Mouse (Mus musculus) right cerebral cortex, postnatal 4 days (tissue): Measurements from ENCODE around the gene Asap3.
A peak's percentile ranks its signal among the peaks of the same experiment; 100 is the strongest.

Experiments
- DNase-seq: peaks from one replicate; pipeline ENCODE4 v3.0.0-alpha.2; 2022

The Asap3 gene

GRCm38 (mm10) chr4:136206033-136206893, at the start of gene Asap3:
TSS of gene Asap3 (plus strand) at chr4:136206365.
- DNase-seq = peak; percentile 82

GRCm38 (mm10) chr4:136158498-136158897, 47.7 kb upstream of the Asap3 start:
- no peak for DNase-seq

- DNase-seq = peak; percentile 70
Observed at GRCm38 (mm10) chr4:136159802-136160397, 46.3 kb upstream of the Asap3 start.

GRCm38 (mm10) chr4:136163448-136163847, 42.7 kb upstream of the Asap3 start:
- peak; percentile 89 for DNase-seq

- no peak for DNase-seq
Observed at GRCm38 (mm10) chr4:136164981-136165380, 41.2 kb upstream of the Asap3 start.

- DNase-seq = no peak
Observed at GRCm38 (mm10) chr4:136167701-136168100, 38.5 kb upstream of the Asap3 start.

GRCm38 (mm10) chr4:136170401-136170800, 35.8 kb upstream of the Asap3 start:
- no peak for DNase-seq

GRCm38 (mm10) chr4:136171455-136171854, 34.7 kb upstream of the Asap3 start:
- DNase-seq = no peak

GRCm38 (mm10) chr4:136172011-136172541, 34.1 kb upstream of the Asap3 start, which contains the start of gene E2f2:
TSS of gene E2f2 (plus strand) at chr4:136172394.
- peak; percentile 77 for DNase-seq

- DNase-seq = peak; percentile 62
Observed at GRCm38 (mm10) chr4:136172542-136173209, 33.5 kb upstream of the Asap3 start.

GRCm38 (mm10) chr4:136173210-136173715, 32.9 kb upstream of the Asap3 start:
- no peak for DNase-seq

GRCm38 (mm10) chr4:136174216-136175193, 31.7 kb upstream of the Asap3 start:
- DNase-seq = no peak

- no peak for DNase-seq
Observed at GRCm38 (mm10) chr4:136176022-136176552, 30.1 kb upstream of the Asap3 start.

- no peak for DNase-seq
Observed at GRCm38 (mm10) chr4:136177244-136177611, 28.9 kb upstream of the Asap3 start.

- no peak for DNase-seq
Observed at GRCm38 (mm10) chr4:136177612-136178474, 28.3 kb upstream of the Asap3 start.

GRCm38 (mm10) chr4:136178475-136178921, 27.7 kb upstream of the Asap3 start:
- no peak for DNase-seq

GRCm38 (mm10) chr4:136179456-136179855, 26.7 kb upstream of the Asap3 start:
- DNase-seq = no peak

- peak; percentile 79 for DNase-seq
Observed at GRCm38 (mm10) chr4:136179998-136180397, 26.2 kb upstream of the Asap3 start.

- peak; percentile 56 for DNase-seq
Observed at GRCm38 (mm10) chr4:136180408-136181330, 25.5 kb upstream of the Asap3 start.
